Mouse (Mus musculus) retina, embryonic 14.5 days (tissue): ENCODE measurements around the gene Eif2ak1.
"Not testable (repeated sequence)": the region's sequence is repeated elsewhere in the genome, so short reads cannot be mapped to it uniquely, and the experiment has no call there.

Experiments
- DNase-seq: peaks from one replicate; pipeline ENCODE4 v3.0.0-alpha.2; 2015; ENCODE audit warnings: low spot score

The Eif2ak1 gene

DNA sequence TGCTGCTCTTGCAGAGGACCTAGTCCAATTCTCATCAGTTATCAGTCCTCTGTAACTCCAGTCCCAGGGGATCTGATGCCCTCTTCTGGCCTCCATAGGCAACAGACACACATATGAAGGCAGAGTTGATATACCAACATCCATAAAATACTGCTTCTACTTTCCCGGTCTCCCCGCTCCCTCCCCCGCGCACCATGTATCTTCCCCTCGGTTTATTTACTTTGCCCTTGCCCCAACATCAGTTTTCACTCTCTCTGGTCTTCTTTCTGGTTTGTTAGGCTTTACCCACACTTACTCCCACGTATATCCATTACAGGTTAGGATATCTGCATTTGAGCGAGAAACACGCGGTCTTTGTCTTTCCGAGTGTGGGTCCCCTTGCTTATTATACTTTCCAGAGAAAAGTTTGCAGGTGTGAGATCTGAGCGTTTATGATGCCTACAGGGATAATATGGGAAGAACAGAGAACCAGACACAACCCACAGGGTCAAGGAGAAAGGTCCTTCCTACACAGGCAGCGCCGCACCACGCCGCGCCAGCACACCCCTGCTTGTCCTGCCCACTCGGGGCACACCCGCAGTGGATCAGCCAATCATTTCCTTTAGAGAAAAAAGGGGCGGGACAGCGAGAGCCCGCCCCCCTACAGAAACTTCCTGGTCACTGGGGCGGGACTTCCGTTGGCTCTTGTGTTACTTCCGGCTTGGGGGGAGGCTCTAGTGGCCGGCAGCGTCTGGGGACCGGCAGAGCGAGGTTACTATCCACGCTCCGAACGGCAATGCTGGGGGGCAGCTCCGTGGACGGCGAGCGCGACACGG, at the start of gene Eif2ak1:
TSS of gene Eif2ak1 (plus strand) at position 673 of the 815 bp plus-strand sequence.
- DNase-seq: peak; percentile 98

DNA sequence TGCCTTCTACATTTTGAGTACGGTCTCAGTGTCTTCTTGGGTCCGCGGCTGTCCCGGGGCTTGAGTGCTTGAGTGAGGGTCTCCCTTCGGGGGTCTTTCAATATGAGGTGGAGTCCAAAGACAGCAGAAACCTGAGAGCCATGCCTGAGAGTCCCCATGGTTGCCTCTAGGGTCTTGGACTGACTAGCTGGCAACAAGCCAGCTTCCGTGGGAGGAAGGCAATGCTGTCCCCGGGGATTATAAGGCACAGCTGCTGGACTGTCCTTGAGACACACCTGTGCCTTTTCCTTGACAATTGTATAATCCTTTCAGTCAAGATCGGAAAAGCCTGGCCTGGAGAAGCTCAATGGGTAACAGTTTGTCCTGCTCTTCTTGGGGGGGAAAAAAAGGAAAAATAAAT, 35.6 kb upstream of the Eif2ak1 start:
- DNase-seq: no peak

DNA sequence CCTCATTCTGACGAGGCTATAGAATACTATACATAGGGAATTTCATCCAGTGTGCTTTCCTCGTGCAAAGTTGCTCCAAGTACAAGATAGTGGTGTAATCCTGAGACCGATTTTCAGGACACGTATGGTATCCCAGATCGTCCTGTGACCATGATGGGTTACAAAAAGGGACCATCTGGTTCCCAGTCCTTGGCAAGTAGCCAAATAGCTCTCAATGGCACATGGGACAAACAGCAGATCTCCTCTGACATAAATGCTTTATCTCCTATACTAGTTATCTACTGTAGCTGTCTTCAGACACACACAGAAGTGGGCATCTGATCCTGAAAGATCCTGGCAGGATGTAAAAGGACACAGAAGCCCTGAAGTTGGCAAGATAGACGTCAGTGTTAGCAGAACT, 32.2 kb upstream of the Eif2ak1 start:
- no peak for DNase-seq

DNA sequence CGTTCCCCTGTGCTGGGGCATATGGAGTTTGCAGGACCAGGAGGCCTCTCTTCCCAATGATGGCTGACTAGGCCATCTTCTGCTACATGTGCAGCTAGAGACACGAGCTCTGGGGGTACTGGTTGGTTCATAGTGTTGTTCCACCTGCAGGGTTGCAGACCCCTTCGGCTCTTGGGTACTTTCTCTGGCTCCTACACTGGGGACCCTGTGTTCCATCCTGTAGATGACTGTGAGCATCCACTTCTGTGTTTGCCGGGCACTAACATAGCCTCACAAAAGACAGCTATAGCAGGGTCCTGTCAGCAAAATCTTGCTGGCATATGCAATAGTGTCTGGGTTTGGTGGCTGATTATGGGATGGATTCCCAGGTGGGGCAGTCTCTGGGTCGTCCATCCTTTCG, 16.4 kb upstream of the Eif2ak1 start:
- not testable (repeated sequence) for DNase-seq

DNA sequence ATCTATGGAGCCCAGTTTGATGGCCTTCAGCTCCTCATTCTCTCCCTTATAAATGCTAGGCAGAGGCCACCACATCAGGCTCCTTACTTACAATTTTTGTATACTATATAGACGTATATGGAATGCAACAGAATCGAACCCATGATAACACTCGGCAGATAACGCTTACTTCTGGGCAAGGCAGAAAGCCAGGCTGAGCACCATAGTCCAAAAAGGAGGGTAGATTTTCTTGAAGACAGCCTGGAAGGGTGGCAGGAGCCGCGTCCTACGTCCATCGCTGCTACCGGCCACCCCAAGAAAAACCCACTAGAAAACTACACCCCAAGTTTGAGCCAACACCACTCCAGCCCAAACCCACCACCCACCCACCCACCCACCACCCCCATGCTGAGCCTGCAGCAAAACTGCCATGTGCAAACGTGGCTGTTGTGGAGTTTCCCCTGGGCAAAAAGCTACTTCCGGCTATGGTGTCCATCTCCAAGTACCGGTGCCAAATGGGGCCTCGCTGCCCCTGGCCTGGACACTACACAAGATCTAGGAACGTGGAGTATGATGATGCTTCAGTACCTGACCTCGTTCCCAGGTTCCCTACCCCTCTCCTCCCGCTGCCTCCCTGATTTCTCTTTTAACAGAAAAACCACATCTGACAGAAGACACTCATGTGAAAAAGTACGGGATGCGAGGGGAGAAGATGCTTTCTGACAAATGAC, 13.4 kb upstream of the Eif2ak1 start:
- no peak for DNase-seq

DNA sequence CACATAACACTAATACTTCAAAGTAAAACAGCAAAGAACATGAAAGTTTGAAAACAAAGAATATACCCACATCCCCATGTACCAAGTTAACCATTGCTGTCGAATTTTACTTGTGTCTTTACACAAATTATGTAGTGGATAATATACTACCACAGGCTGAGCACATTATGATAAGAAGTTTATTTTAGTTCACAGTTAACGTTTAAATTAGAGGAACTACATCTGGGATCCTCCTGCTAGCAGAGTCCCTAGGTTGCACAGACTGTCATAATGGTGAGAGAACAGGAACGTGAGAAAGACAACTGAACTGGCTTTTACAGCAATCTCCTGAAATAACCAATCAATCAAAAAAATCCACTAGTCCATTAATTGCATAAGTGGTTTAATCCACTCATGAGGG, 10.3 kb upstream of the Eif2ak1 start:
- DNase-seq: no peak

DNA sequence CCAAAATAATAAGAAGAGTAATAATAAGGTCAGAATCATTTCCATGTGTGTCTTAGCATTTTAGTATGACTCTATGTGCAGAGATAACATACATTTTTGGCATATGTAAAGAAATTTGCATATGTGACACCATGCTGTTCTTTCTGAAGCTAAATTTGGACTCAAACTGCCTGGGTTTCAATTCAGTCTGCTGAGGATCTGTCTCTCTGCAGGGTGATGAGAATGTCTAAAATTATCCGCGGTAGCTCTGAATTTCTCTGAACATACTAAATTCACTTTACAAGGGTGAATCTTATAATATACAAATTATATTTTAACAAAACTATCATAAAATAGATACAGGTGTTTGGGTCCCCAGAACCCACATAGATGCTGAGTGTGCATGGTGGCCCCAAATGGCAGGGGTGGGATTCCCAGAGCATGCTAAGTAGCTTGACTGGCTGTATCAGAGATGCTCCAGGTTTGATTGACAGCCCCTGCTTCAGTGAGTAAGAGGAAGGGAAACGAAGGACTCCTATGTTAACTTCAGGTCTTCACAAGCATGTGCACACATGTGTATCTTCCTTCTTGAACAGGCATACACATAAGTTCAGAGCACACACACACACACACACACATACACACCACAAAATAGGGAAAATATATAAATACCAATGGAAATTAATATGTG, 8.0 kb upstream of the Eif2ak1 start:
- DNase-seq: no peak

DNA sequence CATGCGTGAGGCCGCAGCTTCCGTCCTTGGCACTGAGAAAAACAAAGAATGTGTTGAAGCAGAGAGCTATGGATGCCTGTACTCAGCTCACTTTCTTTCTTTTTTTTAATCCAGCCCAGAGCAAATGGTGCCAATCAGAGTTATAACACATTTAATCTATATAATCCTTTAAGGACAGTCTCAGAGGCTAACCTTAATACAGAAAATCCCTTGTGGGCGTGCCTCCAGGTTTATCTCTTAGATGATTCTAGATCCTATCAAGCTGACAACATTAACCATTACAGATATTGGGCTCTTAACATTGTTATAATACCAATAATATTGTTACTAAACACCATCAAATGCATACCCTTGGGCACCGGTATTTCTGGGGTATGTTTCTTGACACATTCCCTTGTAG, 5.9 kb upstream of the Eif2ak1 start:
- no peak for DNase-seq

DNA sequence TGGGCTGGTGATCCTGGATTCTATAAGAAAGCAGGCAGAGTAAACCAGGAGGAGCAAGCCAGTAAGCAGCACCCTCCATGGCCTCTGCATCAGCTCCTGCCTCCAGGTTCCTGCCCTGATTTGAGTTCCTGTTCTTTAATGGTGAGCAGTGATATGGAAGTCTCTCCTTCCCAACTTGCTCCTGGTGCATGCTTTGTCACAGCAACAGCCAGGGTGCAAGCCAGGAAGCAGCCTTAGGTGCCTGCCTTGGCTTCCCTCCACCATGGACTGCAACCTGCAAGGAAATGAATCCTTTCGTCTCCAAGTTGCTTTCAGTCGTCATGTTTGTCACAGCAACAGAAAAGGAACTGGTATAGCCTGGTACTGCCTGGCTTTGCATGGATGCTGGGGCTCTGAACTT, 3.0 kb upstream of the Eif2ak1 start:
- no peak for DNase-seq

DNA sequence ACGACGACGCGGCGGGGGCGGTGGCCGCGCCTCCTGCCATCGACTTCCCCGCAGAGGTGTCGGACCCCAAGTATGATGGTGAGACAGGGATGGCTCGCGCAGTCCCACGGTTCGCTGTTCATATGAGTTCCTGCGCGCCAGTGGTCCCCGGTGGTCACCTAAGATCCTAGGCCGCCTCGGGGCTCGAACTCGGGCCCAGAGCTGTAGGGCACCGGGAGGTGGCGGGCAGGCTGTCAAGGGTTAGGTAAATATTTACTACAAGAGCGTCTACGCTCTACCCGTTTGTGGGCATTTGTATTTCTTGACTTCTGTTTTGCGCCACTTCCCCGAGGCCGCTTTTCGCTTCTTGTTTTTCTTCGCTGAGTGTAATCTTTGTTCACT, 333 bp downstream of the Eif2ak1 start:
- DNase-seq: no peak

DNA sequence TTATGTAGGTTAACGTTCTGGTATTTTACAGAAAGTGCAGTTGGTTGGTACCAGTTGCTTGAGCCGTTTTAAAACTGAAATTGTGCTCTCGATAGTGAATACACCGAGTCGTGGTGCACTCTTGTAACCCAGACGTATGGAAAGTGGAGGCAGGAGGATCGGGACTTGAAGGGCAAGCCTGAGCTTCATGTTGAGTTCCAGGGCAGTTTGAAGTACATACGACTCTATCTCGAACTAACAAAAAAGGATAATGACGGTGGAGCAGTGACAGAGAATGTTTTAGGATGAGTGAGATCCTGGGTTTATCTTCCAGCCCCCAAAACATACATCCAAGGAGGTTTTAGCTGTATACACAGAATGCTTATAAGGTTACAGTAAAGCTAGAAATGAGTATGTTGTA, 873 bp downstream of the Eif2ak1 start:
- DNase-seq: no peak

DNA sequence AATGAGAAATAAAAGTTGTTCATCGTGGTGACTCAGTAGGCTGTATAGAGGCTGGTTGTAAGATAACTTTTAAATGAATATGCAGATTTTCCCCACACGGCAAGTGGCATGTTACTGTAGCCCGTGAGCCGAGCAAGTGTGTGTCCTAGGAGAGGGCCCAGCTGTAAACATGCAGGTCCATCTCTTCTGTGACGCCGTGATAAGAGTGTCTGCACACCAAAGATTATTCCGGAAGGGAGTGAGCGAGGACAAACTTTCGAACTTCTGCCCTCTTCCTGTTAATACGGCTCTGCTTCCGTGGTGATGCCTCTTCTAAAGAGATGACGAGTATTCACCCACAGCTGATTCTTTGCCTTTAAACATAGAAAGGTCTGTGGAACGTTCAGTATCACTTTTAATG, 1.4 kb downstream of the Eif2ak1 start:
- DNase-seq: no peak

DNA sequence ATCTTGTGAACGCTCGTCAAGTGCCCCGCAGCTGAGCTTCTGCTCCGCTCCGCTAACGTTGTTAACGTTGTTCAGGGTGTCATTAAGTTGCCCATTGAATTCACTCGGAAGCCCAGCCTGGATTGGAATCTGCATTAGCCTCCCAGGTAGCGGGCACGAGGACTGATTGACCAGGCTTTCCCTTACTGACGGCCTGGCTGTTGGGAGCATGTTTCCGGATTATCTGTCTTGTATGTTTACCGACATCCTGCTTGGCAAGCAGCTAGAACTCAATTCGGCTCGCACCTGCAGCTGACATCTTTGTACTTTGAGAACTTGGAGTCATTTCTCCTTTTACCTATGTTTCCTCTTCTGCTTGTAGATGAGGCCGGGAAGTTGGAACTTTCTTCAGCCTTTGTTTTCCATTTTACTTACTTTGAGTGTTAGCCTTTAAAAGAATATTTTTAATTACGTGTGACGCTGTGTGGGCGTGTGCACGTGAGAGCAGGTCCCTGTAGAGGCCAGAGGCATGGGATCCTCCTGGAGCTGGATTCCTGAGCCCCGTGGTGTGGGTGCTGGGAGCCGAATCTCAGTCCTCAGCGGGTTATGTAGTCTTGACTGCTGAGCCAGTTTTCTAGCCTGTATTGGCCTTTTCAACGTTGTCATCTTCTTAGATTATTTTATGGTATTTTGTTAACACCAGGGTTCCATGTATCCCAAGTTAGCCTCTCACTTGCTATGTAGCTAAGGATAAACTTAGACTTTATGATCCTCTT, 2.5 kb downstream of the Eif2ak1 start:
- DNase-seq: no peak

DNA sequence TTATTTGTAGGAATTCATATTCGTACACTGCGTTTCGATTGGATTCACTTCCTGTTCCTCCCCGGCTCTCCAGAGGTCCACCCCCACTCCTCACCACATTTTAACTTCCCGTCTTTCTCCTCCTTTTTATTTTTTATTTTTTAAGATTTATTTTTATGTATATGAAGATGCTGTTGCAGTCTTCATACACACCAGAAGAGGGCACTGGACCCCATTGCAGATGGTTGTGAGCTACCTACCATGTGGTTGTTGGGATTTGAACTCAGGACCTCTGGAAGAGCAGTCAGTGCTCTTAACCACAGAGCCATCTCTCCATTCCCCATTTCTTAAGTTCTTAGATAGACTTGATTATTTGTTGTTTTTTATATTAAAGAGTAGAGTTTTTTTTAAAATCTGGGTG, 3.2 kb downstream of the Eif2ak1 start:
- DNase-seq: no peak

DNA sequence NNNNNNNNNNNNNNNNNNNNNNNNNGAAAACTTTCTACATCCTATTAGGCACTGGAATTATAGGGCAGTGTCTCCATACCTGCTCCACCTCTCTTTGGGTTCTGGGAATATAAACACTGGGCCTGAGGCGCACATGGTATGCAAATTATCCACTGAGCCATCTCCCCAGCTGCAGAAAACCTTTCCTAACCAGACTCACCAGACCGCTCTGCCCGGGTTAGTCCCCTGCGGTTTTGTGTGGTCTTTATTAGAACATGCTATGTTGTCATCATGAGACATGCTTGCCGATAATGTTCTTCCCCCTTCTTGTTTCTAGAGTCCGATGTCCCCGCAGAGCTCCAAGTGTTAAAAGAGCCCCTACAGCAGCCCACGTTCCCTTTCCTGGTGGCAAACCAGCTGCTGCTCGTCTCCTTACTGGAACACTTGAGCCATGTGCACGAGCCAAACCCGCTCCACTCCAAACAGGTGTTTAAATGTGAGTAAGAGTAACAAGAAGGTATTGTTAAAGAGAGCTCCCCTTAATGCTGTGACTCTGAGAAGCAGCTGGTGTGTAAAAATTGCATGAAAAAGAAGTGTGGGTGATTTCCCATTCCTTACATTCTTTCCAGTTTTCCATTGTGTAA, 54.1 kb downstream of the Eif2ak1 start:
- no peak for DNase-seq

DNA sequence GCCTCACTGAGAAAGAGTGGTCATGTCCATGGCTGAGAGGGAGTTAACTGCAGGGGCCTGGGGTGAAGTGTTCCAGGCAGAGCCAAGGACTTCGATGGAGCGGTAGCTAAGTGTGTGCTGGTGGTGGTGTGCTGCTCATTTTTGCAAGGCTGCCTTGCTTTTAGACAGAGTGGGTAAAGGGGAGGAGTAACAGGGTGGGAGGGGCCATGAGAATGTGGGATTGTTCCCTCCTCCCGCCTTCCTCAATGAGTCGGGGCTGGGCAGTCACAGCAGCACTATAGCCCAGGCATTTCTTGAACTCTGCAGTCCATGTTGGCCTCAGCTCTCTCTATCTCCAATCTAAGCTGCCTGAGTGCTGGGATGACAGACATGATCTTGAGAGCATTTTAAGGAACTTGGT, 57.0 kb downstream of the Eif2ak1 start:
- no peak for DNase-seq

DNA sequence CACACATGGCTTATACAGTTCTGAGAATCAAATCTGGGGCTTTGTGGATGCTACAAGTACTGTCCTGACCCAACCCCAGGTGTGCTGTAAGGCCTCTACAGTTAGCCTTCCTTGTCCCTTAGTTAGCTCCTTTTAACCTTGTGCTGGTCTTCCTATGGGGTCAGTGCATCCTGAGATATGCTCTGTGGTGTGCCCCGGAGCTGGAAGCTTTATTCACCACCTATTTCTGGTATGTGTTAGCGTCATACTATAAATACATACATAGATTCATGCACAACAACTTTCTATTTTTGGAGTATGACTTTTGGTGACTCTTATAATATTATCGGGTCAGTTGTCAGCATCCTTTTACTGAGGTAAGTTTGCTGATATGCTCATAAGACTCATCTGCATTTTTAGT, 67.7 kb downstream of the Eif2ak1 start:
- DNase-seq: no peak

DNA sequence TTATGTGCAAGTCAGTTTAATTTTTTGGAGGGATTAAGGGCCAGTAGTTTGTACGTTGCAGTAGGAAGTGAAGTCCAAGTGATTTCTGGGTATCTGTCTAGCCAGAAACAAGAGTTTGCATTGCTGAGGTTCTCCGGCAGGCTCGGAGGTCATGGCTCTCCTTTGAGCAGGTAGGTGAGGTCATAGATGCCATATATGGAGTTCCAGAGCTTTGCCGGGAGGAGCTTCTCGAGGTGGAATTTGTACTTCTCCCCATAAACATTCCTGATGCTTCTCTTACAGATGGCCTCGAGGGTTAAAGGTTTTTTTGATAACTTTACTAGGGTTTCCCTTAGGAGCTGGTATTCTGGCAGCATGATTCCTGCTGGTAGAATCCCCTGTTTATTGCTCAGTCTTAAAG, 73.2 kb downstream of the Eif2ak1 start:
- no peak for DNase-seq

DNA sequence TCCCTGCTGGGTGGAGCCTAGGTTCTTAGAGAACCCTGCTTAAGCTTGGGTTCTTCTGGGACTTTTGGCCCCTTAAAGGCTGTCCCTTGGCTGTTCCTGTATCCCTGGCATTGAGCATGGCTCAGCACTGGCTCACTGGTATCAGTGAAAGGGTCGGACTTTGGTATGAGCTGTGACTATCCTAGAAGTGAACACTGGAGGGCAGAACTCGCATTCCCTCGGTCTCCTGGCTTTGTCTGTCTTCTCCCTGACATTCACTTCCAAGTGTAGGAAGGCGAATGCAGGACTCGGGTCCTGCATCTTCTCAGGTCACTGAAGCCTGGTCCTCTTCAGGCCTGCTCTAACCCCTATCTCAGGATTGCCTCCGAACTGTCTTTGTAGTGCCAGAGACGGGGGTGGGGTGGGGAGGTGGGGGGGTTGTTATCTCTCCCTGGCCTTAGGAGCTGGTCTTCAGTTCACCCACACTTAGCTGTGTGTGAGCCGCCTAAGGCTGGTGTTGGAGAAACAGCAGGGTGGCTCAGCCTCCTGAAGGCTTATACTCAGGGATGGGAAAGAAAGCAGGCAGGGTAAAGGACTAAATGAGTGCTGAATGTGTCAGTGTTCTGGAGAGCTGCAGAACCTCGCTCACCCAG, 74.8 kb downstream of the Eif2ak1 start:
- DNase-seq: no peak

DNA sequence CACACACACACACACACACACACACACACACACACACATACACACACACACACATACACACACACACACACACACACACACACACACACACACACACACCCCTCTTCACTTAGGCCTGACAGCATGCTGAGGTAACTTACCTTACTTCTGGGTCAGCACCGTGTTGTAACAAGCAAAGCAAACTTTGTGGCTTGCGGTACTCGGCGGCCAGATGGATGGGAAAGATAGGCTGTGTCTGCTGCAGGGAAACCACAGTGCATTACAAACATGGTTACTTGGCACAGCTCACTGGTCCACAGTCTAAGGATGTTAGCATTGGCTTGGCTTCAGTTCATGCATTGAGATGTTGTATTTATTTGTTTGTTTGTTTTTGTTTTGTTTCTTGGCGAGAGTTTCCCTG, 75.8 kb downstream of the Eif2ak1 start:
- no peak for DNase-seq

DNA sequence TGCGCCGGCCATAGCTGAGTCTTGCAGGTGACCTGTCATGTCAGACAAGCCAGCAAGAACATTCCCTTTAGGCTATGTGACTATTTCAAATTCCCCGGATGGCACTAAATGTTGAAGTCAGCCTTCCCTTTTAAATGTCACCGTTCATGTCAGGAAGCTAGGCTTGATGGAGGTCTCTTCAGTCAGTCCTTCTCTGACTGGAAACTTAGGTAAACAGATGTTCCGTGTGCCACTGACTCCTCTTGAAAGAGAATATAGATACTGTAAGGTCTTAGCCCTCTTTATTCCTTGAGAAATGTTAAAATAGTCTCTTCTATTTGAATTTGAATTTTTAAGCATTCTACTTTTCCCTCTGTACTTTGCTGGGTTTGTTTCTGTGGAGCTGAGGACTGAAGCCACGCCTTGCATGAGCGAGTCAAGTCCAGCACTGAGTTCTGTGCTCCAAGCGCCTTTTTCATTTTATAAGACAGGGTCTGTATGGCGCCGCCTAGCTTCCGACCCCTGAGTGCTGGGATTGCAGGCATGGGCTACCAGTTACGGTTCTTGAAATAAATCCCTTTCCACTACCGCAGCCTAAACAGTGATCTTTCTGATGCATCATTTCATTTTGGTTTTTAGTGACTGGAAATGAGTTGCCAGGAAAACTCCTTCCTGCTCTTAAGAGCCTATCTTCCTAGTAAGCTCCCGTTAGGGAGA, 80.2 kb downstream of the Eif2ak1 start, which contains the start of gene Ankrd61:
TSS of gene Ankrd61 (minus strand) at position 51 of the 696 bp plus-strand sequence.
- DNase-seq: no peak
